Mouse (Mus musculus) lung, postnatal 25 days (tissue): ENCODE data around the gene Ccr10.
"Not testable (repeated sequence)": the region's sequence is repeated elsewhere in the genome, so short reads cannot be mapped to it uniquely, and the experiment has no call there.

Source experiments
- DNase-seq: peaks from one replicate; pipeline ENCODE4 v3.0.0; 2022; ENCODE audit warnings: low spot score

Gene Ccr10

GRCm38 (mm10) chr11:101171721-101172433, 3.4 kb downstream of the Ccr10 start:
- DNase-seq, result peak; percentile 75

GRCm38 (mm10) chr11:101170811-101171610, 4.2 kb downstream of the Ccr10 start, which contains the start of gene Plekhh3:
Plekhh3 (minus strand) TSS chr11:101171351.
- DNase-seq, result peak; percentile 98

- peak; percentile 76 for DNase-seq
These were observed 4.9 kb downstream of the Ccr10 start, which contains the start of gene Cntnap1 for GRCm38 (mm10) chr11:101170354-101170810. Cntnap1 (plus strand) TSS chr11:101170523.

GRCm38 (mm10) chr11:101169301-101170107, 5.7 kb downstream of the Ccr10 start:
- DNase-seq, result no peak

- DNase-seq, result no peak
These were observed 6.8 kb downstream of the Ccr10 start for GRCm38 (mm10) chr11:101168301-101168980.

GRCm38 (mm10) chr11:101167963-101168300, 7.3 kb downstream of the Ccr10 start:
- DNase-seq, result no peak

- no peak for DNase-seq
These were observed 7.9 kb downstream of the Ccr10 start for GRCm38 (mm10) chr11:101167211-101167962.

- no peak for DNase-seq
These were observed 8.9 kb downstream of the Ccr10 start for GRCm38 (mm10) chr11:101166357-101166756.

- DNase-seq, result no peak
These were observed 10.3 kb downstream of the Ccr10 start for GRCm38 (mm10) chr11:101164677-101165580.

GRCm38 (mm10) chr11:101164351-101164665, 10.9 kb downstream of the Ccr10 start:
- DNase-seq, result no peak

GRCm38 (mm10) chr11:101163476-101164350, 11.5 kb downstream of the Ccr10 start:
- DNase-seq, result no peak

GRCm38 (mm10) chr11:101162772-101163171, 12.5 kb downstream of the Ccr10 start:
- peak; percentile 63 for DNase-seq

GRCm38 (mm10) chr11:101162301-101162700, 12.9 kb downstream of the Ccr10 start:
- DNase-seq, result no peak

GRCm38 (mm10) chr11:101161551-101161950, 13.7 kb downstream of the Ccr10 start:
- no peak for DNase-seq

- not testable (repeated sequence) for DNase-seq
These were observed 14.2 kb downstream of the Ccr10 start for GRCm38 (mm10) chr11:101160981-101161505.

GRCm38 (mm10) chr11:101160151-101160550, 15.1 kb downstream of the Ccr10 start:
- not testable (repeated sequence) for DNase-seq

- peak; percentile 35 for DNase-seq
These were observed 19.4 kb downstream of the Ccr10 start, which contains the start of gene Tubg2 for GRCm38 (mm10) chr11:101155728-101156371. Tubg2 (plus strand) TSS chr11:101155907.

GRCm38 (mm10) chr11:101155151-101155550, 20.1 kb downstream of the Ccr10 start:
- DNase-seq, result no peak
